Mouse (Mus musculus) kidney, embryonic 14.5 days (tissue): ENCODE results near the gene Csk. TPM values are rescaled to one million over a fixed set of nuclear protein-coding genes. Genes with fewer than 3 reads are reported as not detected.

Experiments
- ATAC-seq: fragments of 200-750 bp; cut with Nextera tagmentation; 2 replicates; pipeline ENCODE4 v1.8.0; 2017; ENCODE audit warnings: moderate number of reproducible peaks, mild to moderate bottlenecking, moderate TSS enrichment, moderate library complexity; ENCODE audit not compliant: low FRiP score, low TSS enrichment
- H3K27ac ChIP-seq: fragments of 300-500 bp; sonication (generic); 2 replicates; pipeline ENCODE4 v1.5.1; 2014; ENCODE audit warnings: low read depth, mild to moderate bottlenecking, low read length, moderate library complexity, mixed read lengths
- H3K27me3 ChIP-seq: fragments of 300-500 bp; sonication (generic); 2 replicates; pipeline ENCODE4 v1.6.1; 2014; ENCODE audit warnings: mild to moderate bottlenecking, low read length; ENCODE audit not compliant: control insufficient read depth, insufficient read depth
- H3K36me3 ChIP-seq: fragments of 300-500 bp; sonication (generic); 2 replicates; pipeline ENCODE4 v1.6.1; 2014; ENCODE audit warnings: low read length, mixed read lengths; ENCODE audit not compliant: control insufficient read depth, insufficient read depth
- H3K4me1 ChIP-seq: fragments of 300-500 bp; sonication (generic); 2 replicates; pipeline ENCODE4 v1.6.1; 2014; ENCODE audit warnings: low read length, mixed read lengths; ENCODE audit not compliant: control insufficient read depth, insufficient read depth
- H3K4me2 ChIP-seq: fragments of 300-500 bp; sonication (generic); replicated peaks from 2 replicates; pipeline ENCODE4 v1.6.1; 2014; ENCODE audit warnings: low read depth, mild to moderate bottlenecking, low read length
- H3K4me3 ChIP-seq: fragments of 300-500 bp; sonication (generic); 2 replicates; pipeline ENCODE4 v1.5.1; 2014; ENCODE audit warnings: mild to moderate bottlenecking, low read length
- H3K9ac ChIP-seq: fragments of 300-500 bp; sonication (generic); 2 replicates; pipeline ENCODE4 v1.6.1; 2014; ENCODE audit warnings: low read depth, mild to moderate bottlenecking, low read length, moderate library complexity
- H3K9me3 ChIP-seq: fragments of 300-500 bp; sonication (generic); 2 replicates; pipeline ENCODE4 v1.6.1; 2016; ENCODE audit warnings: low read length; ENCODE audit not compliant: control insufficient read depth
- WGBS: fragments of 180-500 bp; shearing (Covaris S2); extraction: QIAGEN DNeasy Blood & Tissue Kit; methylation state at CpG from one replicate; pipeline ENCODE4 v1.1.7; 2014; 5-methylcytosine and 5-hydroxymethylcytosine counted together
- polyA plus RNA-seq: library from polyadenylated mRNA; unstranded; fragments of >200 nt; fragmentation: Nextera tagmentation; extraction: Ambion mirVana; gene quantifications from 2 replicates; pipeline ENCODE4 v1.2.1, GENCODE M21; 2014

Gene Csk
- polyA plus RNA-seq, 1 experiment from 2014 or later = 24.3 TPM

DNA sequence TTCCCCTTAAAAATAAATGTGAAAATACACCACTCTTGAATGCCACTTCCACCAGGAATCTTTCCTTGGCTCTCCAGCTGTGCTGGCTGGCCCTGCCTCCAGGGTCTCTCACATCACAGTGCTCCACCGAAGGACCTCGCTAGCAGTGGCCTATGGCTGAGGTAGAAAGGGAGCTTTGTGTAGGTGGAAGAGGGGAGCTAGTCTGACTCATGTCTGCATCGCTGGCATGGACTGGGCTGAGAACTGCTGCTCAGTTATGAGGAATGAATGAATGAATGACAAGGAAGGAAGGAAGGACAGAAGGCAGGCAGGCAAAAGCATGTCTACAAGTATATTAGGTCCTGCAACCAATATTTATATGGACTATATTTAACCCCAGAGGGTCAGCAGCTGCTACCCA lies 16.2 kb downstream of the Csk start:
- Histone ChIP-seq H3K27ac (peak overlapping the region; percentile 76), H3K4me1 (peaks cover 49% of the 10 kb centered on the region), H3K9me3 (no peaks in the 10 kb centered on the region), H3K4me3 (no peak overlapping the region), H3K36me3 (peaks cover 14% of the 10 kb centered on the region), H3K27me3 (no peaks in the 10 kb centered on the region), H3K4me2 (peak overlapping the region; percentile 24; the same call in 1 of the 2 replicates), H3K9ac (no peak overlapping the region)
- WGBS = 48% methylated on average over 3 of the region's 3 CpGs
- no peak for ATAC-seq

DNA sequence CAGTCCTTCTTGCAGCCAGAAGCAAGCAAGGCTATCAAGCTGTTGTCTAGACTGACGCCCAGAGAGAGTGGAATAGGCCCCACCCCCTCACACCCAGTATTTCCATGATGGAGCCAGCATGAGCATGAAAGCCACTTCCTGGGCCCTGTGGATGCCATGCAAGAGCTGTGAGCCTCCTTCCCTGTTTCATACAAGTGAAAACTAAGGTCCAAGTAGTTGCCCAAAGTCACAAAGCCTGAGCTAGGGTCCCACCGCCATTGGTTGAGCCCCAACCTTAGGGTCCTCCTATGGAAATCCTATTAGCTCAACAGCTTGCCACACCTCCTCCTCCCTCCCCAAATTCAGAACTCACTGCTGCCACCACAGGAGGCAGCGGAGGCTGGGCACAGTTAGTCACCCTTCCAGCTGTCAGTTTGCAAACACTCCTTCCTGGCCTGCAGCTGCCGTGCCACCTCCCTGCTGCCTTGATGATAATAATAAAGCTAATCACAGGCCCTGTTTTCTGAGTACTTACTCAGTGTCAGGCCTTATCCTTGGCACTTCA lies 19.9 kb downstream of the Csk start:
- peaks cover 15% of the 10 kb centered on the region for H3K4me1 ChIP-seq
- no peak for ATAC-seq
- no peak overlapping the region for H3K4me2 ChIP-seq
- no peak overlapping the region for H3K4me3 ChIP-seq
- WGBS = 43% methylated on average over 4 of the region's 4 CpGs
- H3K9me3 ChIP-seq = no peaks in the 10 kb centered on the region
- no peak overlapping the region for H3K27ac ChIP-seq
- no peak overlapping the region for H3K9ac ChIP-seq
- H3K36me3 ChIP-seq = peaks cover 28% of the 10 kb centered on the region
- H3K27me3 ChIP-seq = no peaks in the 10 kb centered on the region

DNA sequence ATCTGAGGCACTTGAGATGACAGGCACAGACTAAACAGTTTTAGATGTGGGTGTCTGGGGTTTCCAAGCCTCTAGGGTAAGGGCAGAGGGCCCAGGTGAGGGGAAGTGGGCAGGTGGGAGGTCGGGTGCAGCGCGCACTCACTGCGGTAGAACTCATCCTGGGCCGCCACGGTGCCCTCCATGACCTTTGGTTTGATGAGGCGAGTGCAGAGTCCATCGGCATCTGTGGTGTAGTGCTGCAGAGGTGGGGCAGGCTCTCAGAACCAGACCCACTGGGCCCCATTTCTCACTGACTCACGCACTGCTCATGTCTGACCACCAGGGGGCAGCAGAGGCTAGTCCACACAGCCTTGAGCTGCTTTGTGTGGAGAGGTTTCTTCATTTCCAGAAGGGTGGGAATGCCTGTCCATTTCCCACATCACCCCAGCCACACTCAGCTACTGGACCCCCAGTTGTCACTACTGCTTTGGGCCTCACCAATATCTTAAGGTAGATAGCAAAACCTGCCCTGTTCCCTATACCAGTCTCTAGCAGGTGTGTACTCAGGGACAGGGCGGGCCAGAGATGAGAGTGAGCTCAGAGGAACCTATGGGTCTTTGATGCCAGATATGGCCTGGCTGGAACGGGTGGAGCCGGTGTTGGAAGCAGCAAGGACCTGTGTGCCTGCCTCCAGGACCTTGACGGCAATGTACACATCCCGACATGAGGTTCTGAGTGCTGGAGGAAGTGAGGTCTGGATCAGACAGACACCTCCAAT lies 24.1 kb downstream of the Csk start:
- H3K27me3 ChIP-seq = no peaks in the 10 kb centered on the region
- H3K4me2 ChIP-seq = no peak overlapping the region
- no peak overlapping the region for H3K27ac ChIP-seq
- no peaks in the 10 kb centered on the region for H3K9me3 ChIP-seq
- peaks cover 64% of the 10 kb centered on the region for H3K36me3 ChIP-seq
- H3K9ac ChIP-seq = no peak overlapping the region
- peak; percentile 69 for ATAC-seq
- no peak overlapping the region for H3K4me3 ChIP-seq
- WGBS = 73% methylated on average over 14 of the region's 14 CpGs
- no peaks in the 10 kb centered on the region for H3K4me1 ChIP-seq

DNA sequence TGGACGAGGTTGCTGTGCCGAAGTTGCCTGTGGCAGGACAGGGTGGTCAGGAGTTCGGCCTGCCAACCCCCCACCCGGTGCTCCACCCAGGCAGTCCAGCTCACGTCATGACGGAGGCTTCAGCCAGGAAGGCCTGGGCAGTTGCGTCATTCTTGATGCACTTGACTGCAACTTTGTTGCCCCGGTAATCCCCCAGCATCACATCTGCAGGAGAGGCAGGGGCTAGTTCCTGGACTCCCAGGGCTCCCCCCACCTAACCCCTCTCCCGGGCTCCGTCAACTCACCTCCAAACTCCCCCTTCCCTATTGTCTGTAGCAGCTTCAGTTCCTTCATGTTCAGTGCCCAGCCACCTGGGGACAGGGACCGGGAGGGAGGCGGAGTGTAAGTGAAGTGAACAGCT lies 24.7 kb downstream of the Csk start:
- no peak overlapping the region for H3K4me3 ChIP-seq
- H3K36me3 ChIP-seq = peaks cover 64% of the 10 kb centered on the region
- no peak overlapping the region for H3K27ac ChIP-seq
- 91% methylated on average over 12 of the region's 12 CpGs for WGBS
- no peaks in the 10 kb centered on the region for H3K9me3 ChIP-seq
- H3K9ac ChIP-seq = no peak overlapping the region
- peak; percentile 24; the same call in 1 of the 2 replicates for ATAC-seq
- no peaks in the 10 kb centered on the region for H3K4me1 ChIP-seq
- no peaks in the 10 kb centered on the region for H3K27me3 ChIP-seq
- no peak overlapping the region for H3K4me2 ChIP-seq

DNA sequence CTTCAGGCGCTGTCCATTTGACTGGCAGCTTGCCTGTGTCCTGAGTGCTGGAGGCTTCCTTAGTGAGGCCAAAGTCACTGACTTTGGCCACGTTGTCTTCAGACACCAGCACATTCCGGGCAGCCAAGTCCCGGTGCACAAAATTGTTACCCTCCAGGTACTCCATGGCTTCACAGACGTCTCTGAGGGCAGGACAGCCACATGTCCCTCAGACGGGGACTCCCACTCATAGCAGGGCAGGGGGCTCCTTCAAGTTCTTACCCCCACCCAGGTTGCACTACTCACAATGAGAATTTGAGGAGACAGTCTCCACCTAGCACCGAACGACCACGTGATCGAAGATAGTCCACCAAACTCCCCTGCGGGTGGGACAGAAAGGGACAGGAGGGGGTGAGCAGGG lies 25.5 kb downstream of the Csk start:
- H3K27me3 ChIP-seq = no peaks in the 10 kb centered on the region
- H3K4me2 ChIP-seq = no peak overlapping the region
- no peak overlapping the region for H3K27ac ChIP-seq
- H3K4me1 ChIP-seq = no peaks in the 10 kb centered on the region
- H3K36me3 ChIP-seq = peaks cover 64% of the 10 kb centered on the region
- H3K9me3 ChIP-seq = no peaks in the 10 kb centered on the region
- no peak overlapping the region for H3K9ac ChIP-seq
- no peak overlapping the region for H3K4me3 ChIP-seq
- 90% methylated on average over 11 of the region's 11 CpGs for WGBS
- no peak for ATAC-seq

DNA sequence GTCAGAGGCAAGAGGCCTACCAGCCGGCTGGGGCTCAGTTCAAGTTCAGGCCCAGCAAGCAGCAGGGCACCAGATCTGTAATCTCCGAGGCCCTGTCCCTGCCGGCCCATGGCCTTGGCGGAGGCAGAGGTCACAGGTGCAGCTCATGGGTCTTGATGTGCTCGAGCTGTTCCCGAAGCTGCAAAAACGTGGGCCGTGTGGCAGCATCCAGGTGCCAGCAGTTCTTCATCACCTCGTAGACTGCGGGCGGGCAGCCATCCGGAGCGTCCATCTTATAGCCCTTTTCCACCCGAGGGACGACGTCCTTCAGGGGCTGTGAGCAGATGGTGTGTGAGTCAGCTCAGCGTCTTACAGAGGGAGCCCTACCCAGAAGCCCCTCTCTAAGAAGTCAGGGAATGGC lies 26.2 kb downstream of the Csk start:
- H3K27ac ChIP-seq = no peak overlapping the region
- no peak overlapping the region for H3K9ac ChIP-seq
- H3K36me3 ChIP-seq = peaks cover 61% of the 10 kb centered on the region
- 87% methylated on average over 17 of the region's 17 CpGs for WGBS
- no peak overlapping the region for H3K4me2 ChIP-seq
- H3K27me3 ChIP-seq = no peaks in the 10 kb centered on the region
- H3K9me3 ChIP-seq = no peaks in the 10 kb centered on the region
- no peaks in the 10 kb centered on the region for H3K4me1 ChIP-seq
- no peak for ATAC-seq
- no peak overlapping the region for H3K4me3 ChIP-seq

DNA sequence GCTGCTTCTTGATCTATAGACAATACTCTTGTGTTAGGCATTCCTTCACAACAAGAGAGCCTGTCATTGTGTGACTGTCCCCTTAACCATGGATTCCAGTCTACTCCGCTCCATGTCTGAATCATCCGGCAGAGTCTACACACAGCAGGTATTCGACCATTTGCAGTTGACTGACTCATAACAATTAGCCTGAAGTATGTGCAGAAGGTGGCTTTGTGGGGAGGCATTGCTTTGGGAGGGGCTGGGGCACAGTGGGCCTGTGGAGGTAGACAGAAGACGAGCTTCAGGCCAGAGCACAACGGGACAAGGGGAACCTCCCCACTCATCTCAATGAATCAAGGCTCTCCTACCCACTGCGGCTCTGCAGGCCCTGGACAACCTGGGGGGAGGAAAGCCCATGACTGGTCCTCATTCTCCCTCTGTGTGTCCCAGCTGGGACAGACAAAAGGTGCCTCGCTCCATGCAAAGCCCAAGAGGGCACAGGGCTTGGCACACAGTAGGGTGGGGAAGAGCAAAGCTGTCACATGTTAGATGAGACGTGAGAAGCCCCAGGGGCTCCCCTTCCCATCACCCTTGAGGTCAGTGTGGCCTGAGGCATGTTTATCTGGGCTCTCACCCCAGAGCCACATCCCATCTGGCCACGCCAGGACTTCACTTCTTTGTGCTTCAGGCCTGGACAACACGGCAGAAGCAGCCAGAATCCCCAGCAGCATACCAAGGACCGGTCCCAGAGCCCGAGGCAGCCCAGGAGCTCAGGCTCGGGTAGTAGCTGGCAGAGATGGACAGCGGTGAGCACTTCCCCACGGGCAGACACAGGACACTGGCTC lies 27.5 kb downstream of the Csk start:
- H3K36me3 ChIP-seq = peaks cover 59% of the 10 kb centered on the region
- H3K27ac ChIP-seq = no peak overlapping the region
- no peaks in the 10 kb centered on the region for H3K27me3 ChIP-seq
- no peaks in the 10 kb centered on the region for H3K9me3 ChIP-seq
- H3K4me2 ChIP-seq = no peak overlapping the region
- ATAC-seq = no peak
- WGBS = 85% methylated on average over 15 of the region's 15 CpGs
- no peak overlapping the region for H3K9ac ChIP-seq
- H3K4me3 ChIP-seq = no peak overlapping the region
- H3K4me1 ChIP-seq = no peaks in the 10 kb centered on the region

DNA sequence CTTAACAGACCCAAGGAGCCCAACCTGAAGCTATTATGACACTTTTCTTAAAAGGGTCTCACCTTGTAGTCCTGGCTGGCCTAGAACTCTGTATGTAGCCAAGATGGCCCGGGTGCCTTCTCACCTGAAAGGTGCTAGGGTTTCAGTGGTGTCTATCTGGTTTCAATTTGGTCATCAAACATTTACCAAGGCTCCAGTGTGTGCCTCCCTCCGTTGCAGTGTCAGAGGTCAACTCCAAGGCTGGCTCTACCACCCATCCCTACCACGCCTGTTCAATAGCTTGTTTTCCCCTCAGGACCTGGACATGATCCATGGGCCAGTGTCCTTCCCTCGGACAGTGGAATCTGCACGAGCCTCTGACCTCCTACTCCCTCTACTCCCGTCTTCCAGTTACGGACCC lies 29.1 kb downstream of the Csk start:
- Histone ChIP-seq H3K9ac (no peak overlapping the region), H3K36me3 (peaks cover 43% of the 10 kb centered on the region), H3K27ac (no peak overlapping the region), H3K9me3 (no peaks in the 10 kb centered on the region), H3K4me1 (no peaks in the 10 kb centered on the region), H3K27me3 (no peaks in the 10 kb centered on the region), H3K4me2 (no peak overlapping the region), H3K4me3 (no peak overlapping the region)
- ATAC-seq = no peak
- WGBS = 81% methylated on average over 7 of the region's 7 CpGs

DNA sequence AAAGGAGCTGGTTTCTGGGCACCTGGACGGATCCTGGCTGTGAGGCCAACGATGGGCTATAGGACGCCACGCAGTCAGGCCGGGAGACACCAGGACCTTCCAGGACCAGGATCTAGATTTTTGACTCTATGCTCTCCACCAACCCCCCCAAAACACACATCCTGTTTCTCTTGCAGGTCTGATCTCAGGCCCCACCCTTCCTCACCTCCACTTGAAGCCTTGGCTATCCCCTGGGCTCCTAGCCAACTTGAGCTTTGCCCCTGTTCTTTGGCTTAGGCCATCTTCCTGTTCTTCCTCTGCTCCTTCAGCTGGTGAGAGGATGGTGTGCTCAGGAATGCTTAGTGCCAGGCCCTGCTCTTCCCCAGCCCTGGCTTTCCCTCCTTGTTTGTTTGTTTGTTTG lies 32.8 kb downstream of the Csk start, which contains the start of gene Lman1l:
Lman1l (minus strand) TSS at position 101 of the 400 bp plus-strand sequence.
- H3K36me3 ChIP-seq = peaks cover 7% of the 10 kb centered on the region
- H3K9me3 ChIP-seq = no peaks in the 10 kb centered on the region
- no peak within 1 kb of the TSS for H3K27ac ChIP-seq
- ATAC-seq = no peak
- H3K4me2 ChIP-seq = no peak within 1 kb of the TSS
- no peaks in the 10 kb centered on the region for H3K4me1 ChIP-seq
- 92% methylated on average over 5 of the region's 5 CpGs for WGBS
- H3K27me3 ChIP-seq = no peaks in the 10 kb centered on the region
- no peak within 1 kb of the TSS for H3K9ac ChIP-seq
- no peak within 1 kb of the TSS for H3K4me3 ChIP-seq
